Mouse (Mus musculus) urinary bladder, postnatal 10 days (tissue): Measurements from ENCODE around the gene Lxn.

Experiments
- DNase-seq: peaks from one replicate; pipeline ENCODE4 v3.0.0; 2022; ENCODE audit warnings: low spot score

Lxn gene

GRCm38 (mm10) chr3:67463450-67464372 is at the start of gene Lxn:
TSS of gene Lxn (minus strand) at chr3:67463926.
- peak; percentile 30 for DNase-seq

GRCm38 (mm10) chr3:67512807-67513206 is 49.1 kb upstream of the Lxn start:
- no peak for DNase-seq

DNA sequence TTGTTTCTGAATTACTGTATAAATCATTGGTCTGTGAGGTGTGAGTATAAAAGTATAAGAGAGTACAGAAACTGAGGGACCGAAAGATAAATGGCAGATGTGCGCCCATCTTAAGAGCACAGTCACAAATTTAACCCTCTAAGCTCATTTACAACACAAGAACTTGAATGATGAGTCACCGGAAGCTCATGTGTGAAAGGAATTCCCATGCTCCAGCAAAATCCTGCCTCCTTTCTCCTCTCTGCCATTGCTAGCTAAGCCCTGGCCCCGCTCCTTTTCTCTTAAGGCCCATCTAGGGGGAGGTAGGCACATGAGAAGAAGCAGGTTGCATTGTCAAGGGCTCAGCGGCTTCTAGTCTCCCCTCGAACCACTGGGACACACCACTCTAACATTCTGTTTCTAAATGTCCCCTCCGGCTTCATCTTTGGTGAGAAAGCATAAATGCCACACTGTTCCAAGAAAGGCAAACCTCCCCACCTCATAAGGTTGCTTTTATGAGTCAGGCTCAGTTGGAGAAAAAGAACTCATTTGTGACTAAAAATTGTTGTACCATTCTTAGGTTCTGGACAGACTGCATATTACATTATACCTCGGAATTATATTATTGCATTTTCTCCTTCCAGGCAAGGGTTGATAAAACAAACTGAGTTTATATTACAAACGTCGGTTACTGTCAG is 44.6 kb upstream of the Lxn start:
- no peak for DNase-seq

DNA sequence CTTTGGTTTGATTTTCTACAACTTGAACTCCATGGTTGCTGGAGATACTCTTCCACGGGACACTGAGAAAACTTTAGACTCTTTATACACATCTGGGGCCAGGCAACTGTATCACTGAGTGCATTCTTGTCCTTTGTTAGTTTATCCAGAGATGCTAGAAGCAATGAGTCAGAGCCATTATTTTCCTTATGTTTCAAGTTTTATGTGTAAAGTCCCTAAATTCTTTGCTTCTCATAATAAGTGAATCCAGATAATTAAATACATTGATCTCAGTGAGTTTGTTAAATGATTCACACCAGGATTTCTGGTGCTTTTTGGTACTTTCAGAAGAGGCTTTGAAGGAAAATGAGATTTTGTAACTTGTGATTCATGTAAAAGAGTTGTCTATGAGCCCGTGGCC is 41.6 kb upstream of the Lxn start:
- no peak for DNase-seq

DNA sequence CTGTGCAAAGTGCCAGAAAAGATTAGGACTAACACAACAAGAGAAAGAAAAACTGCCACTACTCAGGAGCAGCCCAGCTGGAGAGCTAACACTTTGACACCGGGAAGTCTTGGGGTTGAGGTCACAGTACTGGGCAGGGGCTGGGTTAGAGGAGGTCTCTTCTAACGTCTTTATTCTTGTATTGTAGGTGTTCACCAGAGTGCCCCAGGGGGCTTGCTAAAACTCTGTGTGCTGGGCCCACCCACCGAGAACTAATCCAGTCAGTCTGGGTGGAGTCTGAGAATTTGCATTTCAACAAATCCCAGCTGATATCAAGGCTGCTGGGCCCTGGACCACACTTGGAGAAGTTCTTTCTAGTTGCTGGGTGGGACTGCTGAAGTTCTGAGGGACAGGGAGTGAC is 40.2 kb upstream of the Lxn start:
- no peak for DNase-seq

DNA sequence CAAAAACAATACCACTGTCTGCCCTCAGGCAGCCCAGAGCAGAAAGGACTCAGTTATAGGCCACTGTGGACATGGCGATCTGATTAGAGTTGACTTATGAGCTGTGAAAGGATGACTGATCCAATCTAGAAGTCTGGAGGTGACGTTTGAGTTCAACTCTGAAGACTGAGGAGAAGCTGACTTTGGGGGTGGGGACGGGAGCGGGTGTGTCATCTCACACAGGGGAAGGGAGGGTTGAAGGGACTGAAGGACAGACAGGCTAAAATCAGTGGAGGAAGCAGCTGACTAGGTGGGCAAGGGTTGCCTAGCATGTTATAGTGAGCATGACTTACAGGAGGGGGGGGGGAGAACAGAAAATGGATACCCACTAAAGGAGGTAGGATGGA is 35.7 kb upstream of the Lxn start:
- no peak for DNase-seq

- DNase-seq: no peak
These were observed 35.2 kb upstream of the Lxn start for GRCm38 (mm10) chr3:67498773-67499405.

- no peak for DNase-seq
These were observed 34.3 kb upstream of the Lxn start for GRCm38 (mm10) chr3:67497998-67498397.

DNA sequence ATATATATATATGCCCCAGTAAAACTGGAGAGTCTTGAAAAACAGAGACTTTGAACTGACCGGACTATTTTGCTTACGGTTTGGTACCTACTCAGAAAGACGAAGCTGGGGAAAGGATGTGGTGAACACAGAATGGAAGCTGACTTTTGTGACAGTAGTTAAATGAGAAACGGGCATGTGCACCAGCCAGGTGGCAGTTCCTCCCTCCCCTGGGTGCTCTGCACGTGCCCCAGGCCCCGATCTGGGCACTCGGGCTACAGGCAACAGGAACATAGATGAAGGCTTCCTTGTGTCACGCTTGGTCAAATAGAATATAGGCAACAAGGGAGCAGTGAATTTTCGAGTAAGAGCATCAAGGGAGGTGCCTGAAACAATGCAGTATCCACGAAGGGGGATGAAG is 32.6 kb upstream of the Lxn start:
- no peak for DNase-seq

- DNase-seq: no peak
These were observed 29.4 kb upstream of the Lxn start for GRCm38 (mm10) chr3:67493132-67493531.

GRCm38 (mm10) chr3:67492086-67492869 is 28.6 kb upstream of the Lxn start:
- DNase-seq: no peak

DNA sequence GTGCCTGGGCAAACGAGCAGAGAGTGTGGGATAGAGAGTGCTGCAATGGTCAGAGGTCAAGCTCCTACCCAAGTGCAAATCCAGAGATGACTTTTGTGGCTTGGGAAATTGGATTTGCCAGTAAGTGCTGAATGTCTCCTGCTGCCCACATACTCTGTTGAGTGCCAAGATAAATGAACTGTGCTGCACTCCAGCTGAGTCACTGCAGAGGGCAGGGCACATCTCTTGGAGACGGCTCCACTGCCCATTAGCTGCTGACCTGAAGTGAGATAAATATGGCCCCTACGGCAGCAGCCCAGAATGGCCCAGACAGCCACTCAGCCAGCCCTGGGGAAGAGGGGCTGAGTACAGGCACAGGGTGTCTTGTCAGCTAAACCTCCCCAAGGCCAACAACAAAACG is 26.4 kb upstream of the Lxn start:
- DNase-seq: no peak

GRCm38 (mm10) chr3:67485233-67485632 is 21.5 kb upstream of the Lxn start:
- DNase-seq: no peak

DNA sequence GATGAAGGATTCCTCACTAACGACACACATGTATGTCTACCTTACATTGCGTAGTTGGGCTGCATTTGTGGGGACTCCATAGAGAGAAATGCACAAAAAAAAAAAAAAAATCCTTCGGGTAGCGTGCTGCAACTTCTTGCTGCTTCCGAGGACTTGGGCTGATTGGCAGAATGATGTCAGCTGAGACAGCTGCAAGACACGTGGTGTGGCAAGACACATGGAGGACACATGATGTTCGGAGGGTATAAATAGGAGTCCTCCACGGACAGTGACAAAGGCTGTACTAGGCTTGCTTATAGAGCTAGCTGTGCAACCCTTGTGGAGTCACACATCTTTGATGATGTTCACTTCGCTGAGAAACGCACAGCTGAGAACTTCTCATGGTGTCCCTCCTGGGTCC is 18.7 kb upstream of the Lxn start:
- DNase-seq: no peak

- DNase-seq: no peak
These were observed 16.1 kb upstream of the Lxn start for GRCm38 (mm10) chr3:67479806-67480205.

DNA sequence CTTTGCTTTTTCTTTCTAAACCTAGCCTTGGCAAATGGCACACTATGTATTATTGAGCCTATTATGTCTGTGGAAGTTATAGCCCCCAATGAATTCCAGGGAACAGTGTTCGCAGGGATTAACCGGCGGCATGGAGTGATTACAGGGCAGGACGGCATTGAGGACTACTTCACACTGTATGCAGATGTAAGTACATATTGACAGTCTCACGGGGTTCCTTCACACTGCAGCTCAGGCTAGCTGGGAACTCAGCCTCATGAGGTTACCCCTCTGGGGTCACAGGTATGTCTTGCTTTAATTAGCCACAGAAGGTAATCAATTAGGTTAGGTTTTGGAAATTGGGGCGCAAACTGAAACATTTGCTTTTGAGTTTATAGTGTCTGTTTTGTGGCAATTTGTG is 9.7 kb upstream of the Lxn start:
- DNase-seq: no peak

GRCm38 (mm10) chr3:67471408-67472127 is 7.8 kb upstream of the Lxn start:
- DNase-seq: no peak

DNA sequence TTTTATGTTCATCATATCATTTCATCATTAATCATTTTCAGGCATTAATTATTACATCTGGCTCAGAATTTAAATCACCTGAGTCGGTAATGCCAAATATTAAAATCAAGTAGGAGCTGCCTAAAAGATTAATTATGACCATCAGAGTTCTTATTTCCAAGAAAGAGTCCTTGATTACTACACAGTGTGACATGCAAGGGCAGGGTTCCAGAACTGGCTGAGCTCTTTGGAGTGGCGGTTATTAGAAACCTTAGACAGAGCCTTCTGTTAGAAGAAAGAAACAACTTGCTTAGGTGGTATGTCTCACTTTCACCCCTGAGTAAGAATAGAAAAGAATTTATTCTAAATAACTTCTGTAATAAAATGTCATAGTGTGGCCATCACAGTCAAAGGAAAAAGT is 3.6 kb upstream of the Lxn start:
- no peak for DNase-seq

- no peak for DNase-seq
These were observed 2.9 kb upstream of the Lxn start for GRCm38 (mm10) chr3:67466576-67466975.

- DNase-seq: no peak
These were observed 725 bp downstream of the Lxn start for GRCm38 (mm10) chr3:67463001-67463400.

- DNase-seq: no peak
These were observed 1.1 kb downstream of the Lxn start for GRCm38 (mm10) chr3:67462578-67462977.

DNA sequence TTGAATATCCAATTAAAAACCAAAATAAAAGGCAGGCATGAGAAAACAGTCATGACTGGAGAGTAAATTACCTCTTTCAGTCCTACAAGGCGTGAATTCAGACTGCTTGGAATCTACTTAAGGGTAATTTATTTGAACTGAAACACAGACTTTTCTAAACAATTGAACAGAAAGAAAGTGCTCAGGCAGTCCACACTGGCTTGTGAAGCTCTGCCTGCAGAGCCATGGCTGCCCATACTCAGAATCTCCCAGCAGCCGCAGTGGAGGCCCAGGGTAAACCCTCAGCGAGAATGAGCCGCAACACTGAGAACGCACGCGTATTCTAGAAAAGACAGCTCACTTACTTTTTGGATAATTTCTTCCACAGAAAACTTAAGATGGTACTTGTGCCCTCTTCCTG is 1.7 kb downstream of the Lxn start:
- DNase-seq: no peak
